Mouse (Mus musculus) liver, adult (tissue): ENCODE measurements around the gene March2.

Experiments used
- GATA4 ChIP-seq: IDR thresholded peaks from 2 replicates; pipeline ENCODE4 v1.6.1; 2014; ENCODE audit warnings: mild to moderate bottlenecking, low read length; ENCODE audit not compliant: insufficient replicate concordance

March2 gene

DNA sequence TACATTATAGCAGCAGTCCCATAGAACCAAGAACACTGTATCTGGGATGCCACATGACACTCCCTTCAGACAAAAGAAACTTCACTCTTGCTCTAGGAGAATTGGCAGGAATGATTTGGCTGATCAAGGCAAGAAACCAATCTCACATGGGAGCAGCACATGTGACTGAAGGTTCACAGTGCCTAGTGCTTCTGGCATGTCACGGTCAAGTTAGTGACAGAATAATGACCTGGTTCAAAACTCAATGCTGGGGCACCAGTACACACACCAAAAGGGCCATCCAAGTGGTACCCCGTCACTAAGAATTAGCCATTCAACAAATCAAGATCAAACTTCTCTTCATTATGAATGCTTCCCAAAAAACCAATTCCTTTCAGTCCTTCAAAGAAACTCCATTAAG lies 42.4 kb downstream of the March2 start:
- no peak for TF ChIP-seq GATA4

DNA sequence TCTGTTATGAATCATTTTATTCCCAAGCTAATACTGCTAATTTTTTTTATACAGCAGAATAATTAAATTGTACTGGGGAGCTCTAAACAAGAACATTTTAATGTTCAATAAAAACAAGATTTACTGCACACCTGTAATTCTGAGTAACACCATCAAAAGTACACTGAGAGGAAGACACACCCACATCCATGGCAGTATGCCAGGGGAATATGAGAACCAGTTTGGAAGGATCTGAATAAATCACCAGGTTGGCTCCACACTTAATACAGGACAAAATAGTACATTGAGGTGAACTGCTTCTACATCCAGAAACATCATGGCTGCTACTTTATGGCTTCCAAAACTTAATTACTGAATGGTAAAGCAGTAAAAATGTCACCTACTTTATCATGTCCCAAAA lies 43.0 kb downstream of the March2 start:
- no peak for TF ChIP-seq GATA4

DNA sequence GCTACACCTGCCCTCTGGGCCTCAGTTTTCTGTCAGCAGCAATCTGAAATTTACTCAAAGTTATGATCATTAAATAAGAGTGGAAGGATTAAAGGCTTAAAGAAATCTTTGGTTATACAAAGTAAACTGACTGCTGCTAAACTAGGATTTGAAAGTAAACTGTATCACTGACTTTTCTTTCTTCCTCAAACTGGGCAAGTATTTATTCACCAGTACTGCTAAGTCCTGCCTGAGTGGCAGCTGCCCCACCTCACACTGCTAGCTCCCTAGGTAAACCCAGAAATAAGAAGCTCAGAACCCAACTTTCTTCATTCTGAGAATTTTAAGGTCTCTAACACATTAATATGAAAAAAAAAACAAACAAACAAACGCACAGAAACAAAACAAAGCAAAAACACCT lies 44.6 kb downstream of the March2 start:
- TF ChIP-seq GATA4 = no peak

DNA sequence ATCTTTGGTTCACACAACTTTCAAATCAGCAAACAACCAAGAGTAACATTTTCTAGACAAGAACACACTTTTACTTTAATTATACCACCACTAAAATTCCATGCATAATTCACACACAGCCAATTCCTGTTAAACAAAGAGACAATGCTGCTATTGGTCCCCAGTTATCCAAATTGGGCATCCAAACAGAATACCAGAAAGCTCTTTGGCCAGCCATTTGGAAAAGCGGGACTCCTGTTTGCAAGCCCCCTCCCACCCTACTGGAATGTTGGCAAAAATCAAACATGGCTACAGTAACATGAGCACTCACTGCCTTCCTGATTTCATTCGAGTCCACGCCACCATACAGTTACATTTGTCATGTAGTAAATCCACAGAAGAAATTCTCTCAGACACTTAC lies 48.8 kb downstream of the March2 start:
- no peak for TF ChIP-seq GATA4

DNA sequence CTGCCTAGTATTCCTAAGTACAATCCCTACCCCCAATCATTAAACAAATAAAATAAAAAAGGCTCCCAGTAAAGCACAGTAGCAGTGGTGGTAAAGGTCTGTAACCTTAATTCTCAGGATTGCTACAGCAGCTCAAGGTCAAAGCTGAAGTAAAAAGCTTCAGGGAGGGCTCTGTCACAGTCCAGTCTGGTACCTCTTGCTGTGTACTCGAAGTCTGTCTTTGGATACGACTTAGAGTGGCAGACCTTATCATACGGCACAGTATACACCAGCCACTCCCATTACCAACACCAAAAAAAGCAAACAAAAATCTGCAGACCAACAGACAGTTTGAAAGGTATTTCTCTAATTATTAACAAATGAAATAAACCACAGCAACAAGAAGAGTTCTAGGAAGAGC lies 51.7 kb downstream of the March2 start:
- TF ChIP-seq GATA4 = no peak

DNA sequence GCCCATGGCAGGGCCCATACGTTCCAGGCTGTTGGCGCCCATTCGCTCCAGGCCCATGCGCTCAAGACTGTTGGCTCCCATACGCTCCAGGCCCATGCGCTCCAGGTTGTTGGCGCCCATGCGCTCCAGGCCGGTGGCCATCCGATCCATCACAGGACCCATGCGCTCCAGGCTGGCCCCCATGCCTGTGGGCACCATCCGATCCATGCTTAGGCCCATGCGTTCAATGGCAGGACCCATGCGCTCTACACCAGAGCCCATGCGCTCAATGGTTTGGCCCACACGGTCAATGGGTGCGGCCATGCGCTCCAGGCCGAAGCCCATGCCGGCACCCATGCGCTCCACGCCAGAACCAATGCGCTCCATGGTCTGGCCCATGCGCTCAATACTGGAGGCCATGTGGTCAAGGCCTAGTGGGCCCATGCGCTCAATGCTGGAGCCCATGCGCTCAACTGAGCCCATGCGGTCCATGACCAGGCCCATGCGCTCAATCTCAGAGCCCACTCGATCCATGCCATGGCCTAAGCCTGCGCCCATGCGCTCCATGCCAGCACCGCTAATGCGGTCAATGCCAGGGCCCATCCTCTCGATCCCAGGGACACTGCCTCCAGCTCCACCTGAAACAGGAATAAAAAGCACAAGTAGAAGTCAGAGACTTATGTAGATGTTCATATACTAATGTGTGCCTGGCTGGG lies 68.5 kb downstream of the March2 start:
- TF ChIP-seq GATA4 = no peak

DNA sequence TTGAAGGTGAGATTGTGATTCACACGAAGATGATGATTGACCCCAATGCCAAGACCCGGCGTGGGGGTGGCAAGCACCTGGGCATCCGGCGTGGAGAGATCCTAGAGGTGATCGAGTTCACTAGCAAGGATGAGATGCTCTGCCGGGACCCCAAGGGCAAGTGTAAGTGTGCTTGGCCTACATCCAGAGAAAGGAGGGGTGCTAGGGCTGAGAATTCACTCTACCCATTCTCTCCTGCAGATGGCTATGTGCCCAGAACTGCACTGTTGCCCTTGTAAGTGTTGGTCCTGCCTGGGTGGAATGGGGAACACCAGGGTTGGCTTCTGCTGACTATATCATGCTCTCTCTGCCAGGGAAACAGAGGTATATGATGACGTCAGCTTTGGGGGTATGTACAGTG lies 73.4 kb downstream of the March2 start:
- TF ChIP-seq GATA4 = no peak

DNA sequence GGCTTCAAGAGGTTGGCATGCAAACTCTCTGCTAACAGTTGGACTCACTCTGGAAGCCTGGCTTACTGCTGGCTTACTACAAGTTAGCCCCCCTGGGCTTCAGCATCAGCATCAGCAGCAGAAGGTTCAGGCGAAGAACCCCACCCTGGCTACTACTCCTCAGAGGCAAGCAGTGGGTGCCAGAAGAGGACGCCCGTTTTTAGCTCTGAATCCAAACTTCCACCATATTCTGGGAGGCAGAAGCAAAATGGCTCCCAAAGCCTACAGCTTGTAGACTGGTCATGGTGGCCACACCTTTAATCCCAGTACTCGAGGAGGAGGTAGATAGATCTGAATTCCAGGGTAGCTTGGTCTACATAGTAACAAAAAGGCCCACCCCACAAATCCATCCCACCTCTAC lies 74.4 kb downstream of the March2 start:
- no peak for TF ChIP-seq GATA4

DNA sequence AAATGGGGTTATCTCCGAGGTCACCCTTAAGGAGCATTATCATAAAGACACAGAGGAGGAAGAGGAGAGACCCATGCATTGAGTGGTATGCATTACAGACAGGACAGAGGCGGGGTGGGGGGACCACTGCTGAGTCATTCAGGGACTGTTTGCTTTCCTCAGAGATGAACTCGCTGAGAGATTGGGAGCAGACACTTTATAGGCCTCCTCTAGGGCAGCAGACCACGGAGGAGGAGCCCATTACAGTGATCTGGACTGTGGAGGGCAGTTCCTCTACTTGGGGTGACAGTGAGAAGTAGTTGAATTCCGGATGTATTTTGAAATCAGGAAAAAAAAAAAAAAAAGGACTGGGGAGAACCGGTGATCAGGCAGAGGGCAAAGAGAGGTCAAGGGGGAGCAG lies 78.7 kb downstream of the March2 start:
- TF ChIP-seq GATA4 = no peak

DNA sequence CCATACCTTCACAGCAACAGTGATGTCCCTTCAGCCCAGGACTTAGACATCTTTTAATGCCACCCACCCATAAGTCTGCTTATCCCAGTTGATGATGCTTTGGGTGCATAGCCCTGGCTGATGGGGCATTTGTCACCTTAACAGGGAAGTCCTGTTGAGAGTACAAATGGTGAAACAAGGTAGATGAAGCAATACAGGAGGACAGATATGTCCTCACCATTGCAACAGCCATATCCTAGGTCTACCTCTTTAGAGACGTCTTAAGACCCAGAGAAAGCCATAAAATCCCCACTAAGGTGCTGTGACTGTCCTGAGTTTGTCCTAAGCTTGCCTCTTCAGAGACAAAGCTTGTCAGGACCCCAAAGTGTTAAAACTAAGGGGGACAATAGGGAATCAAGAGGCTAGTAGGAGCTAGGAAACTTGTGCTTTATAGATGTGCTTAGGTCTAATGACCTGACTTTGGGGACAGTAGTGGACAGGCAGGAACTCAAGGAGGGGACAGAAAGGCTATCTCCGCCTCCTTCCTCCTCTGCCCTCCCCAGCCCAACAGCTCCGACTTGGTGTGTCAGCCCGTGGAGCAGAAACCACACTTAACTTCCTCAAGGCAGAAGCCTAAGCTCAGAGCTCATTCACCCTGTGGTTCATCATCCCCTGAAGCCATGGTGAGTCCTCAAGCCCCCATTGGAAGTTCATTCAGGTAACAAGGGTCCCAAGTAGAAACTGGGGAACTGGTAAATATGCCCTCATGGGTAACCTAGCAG lies 80.8 kb downstream of the March2 start, which contains the start of gene Pram1:
Gene Pram1 (plus strand): TSS at position 541 of the 761 bp plus-strand sequence.
- TF ChIP-seq GATA4 = no peak

DNA sequence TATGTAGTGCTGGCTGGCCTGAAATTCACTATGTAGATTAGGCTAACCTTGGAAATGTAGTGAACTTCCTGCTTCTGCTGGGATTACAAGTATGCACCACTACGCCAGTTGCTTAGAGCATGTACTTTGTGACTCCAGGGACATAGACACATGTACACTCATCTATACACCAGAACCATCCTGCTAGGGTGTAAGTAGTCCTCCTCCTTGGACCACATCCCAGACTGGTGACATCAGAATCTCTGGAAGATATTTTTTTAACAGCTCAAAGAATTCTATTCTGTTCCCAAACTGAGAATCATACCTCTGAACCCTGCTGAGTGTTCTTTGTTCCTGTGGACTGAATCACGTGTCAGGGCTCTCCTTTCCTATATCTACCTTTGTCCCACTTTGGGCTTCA lies 81.4 kb downstream of the March2 start:
- no peak for TF ChIP-seq GATA4
